Mouse (Mus musculus) liver, embryonic 13.5 days (tissue): ENCODE results near the gene Chek2. TPM values are rescaled to one million over a fixed set of nuclear protein-coding genes. Genes with fewer than 3 reads are reported as not detected.

Experiments used
- ATAC-seq: fragments of 200-750 bp; cut with Nextera tagmentation; 2 replicates; pipeline ENCODE4 v1.8.0; 2017; ENCODE audit warnings: low read depth, mild to moderate bottlenecking, moderate number of reproducible peaks, moderate library complexity
- DNase-seq: peaks from one replicate; pipeline ENCODE4 v3.0.0; 2022
- H3K27ac ChIP-seq: fragments of 300-500 bp; sonication (generic); 2 replicates; pipeline ENCODE4 v1.5.1; 2015; ENCODE audit warnings: moderate library complexity, mild to moderate bottlenecking, inconsistent platforms
- H3K27me3 ChIP-seq: fragments of 300-500 bp; sonication (generic); 2 replicates; pipeline ENCODE4 v1.6.1; 2015; ENCODE audit warnings: mild to moderate bottlenecking, inconsistent platforms
- H3K36me3 ChIP-seq: fragments of 300-500 bp; sonication (generic); 2 replicates; pipeline ENCODE4 v1.6.1; 2015; ENCODE audit warnings: mild to moderate bottlenecking, inconsistent platforms
- H3K4me1 ChIP-seq: fragments of 300-500 bp; sonication (generic); replicated peaks from 2 replicates; pipeline ENCODE4 v1.6.1; 2015; ENCODE audit warnings: inconsistent platforms
- H3K4me2 ChIP-seq: fragments of 300-500 bp; sonication (generic); 2 replicates; pipeline ENCODE4 v1.6.1; 2015; ENCODE audit warnings: inconsistent platforms, mild to moderate bottlenecking, moderate library complexity
- H3K4me3 ChIP-seq: fragments of 300-500 bp; sonication (generic); replicated peaks from 2 replicates; pipeline ENCODE4 v1.5.1; 2015; ENCODE audit warnings: mild to moderate bottlenecking, inconsistent platforms
- H3K9ac ChIP-seq: fragments of 300-500 bp; sonication (generic); 2 replicates; pipeline ENCODE4 v1.6.1; 2015; ENCODE audit warnings: mild to moderate bottlenecking, inconsistent platforms
- H3K9me3 ChIP-seq: fragments of 300-500 bp; sonication (generic); replicated peaks from 2 replicates; pipeline ENCODE4 v1.6.1; 2016; ENCODE audit warnings: inconsistent platforms
- WGBS: fragments of 180-500 bp; shearing (Covaris S2); methylation state at CpG from one replicate; pipeline ENCODE4 v1.1.7; 2015; ENCODE audit not compliant: insufficient replicate concordance; 5-methylcytosine and 5-hydroxymethylcytosine counted together
- polyA plus RNA-seq: library from polyadenylated mRNA; unstranded; fragments of >200 nt; fragmentation: Nextera tagmentation; extraction: Ambion mirVana; gene quantifications from 2 replicates; pipeline ENCODE4 v1.2.1, GENCODE M21; 2015

The Chek2 gene
- polyA plus RNA-seq, 1 experiment from 2014 or later: 40.2 TPM

GRCm38 (mm10) chr5:110840465-110840864, 686 bp downstream of the Chek2 start:
- Histone ChIP-seq H3K36me3 (peaks cover 48% of the 10 kb centered on the region), H3K4me3 (peak overlapping the region; percentile 82), H3K27me3 (no peaks in the 10 kb centered on the region), H3K9ac (peak overlapping the region; percentile 89), H3K4me1 (peaks cover 69% of the 10 kb centered on the region), H3K27ac (peak overlapping the region; percentile 92), H3K4me2 (peak overlapping the region; percentile 81), H3K9me3 (no peaks in the 10 kb centered on the region)
- WGBS: 1% methylated on average over 4 of the region's 4 CpGs
- DNase-seq (peak; percentile 65), ATAC-seq (no peak)

DNA sequence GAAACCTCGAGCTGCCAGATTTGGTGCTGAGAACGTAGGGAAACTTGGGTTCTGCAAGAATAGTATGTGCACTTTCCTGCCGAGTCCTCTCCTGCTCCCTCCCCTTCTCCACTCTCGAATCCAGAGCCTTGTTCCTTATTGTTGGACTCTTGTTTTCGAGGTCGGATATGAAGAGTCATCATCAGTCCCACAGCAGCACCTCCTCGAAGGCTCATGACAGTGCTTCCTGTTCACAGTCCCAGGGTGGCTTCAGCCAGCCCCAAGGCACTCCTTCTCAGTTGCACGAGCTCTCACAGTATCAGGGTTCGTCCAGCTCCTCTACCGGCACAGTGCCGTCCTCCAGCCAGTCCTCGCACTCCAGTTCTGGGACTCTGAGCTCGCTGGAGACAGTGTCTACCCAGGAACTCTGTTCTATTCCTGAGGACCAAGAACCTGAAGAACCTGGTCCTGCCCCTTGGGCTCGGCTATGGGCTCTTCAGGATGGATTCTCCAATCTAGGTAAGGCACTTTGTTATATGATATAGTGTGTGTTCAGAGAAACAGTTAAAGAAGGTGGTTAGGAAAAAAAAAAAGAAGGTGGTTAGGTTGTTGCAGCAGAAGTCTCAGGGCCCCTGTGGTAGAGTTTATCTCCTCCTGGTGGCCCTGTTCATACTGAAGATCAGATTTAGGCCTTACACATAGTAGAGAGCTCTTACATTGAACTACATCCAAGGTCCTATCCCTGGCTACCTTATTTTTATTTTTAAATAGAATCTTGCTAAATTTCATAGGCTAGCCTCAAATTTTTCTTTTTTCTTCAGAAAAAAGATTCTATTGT, 1.5 kb downstream of the Chek2 start:
- Histone ChIP-seq H3K27ac (peak overlapping the region; percentile 92), H3K4me1 (peaks cover 63% of the 10 kb centered on the region), H3K27me3 (no peaks in the 10 kb centered on the region), H3K9ac (peak overlapping the region; percentile 89), H3K4me3 (peak overlapping the region; percentile 82), H3K4me2 (peak overlapping the region; percentile 81), H3K36me3 (peaks cover 56% of the 10 kb centered on the region), H3K9me3 (no peaks in the 10 kb centered on the region)
- ATAC-seq (no peak), DNase-seq (no peak)
- 45% methylated on average over 14 of the region's 14 CpGs for WGBS

GRCm38 (mm10) chr5:110852990-110853389, 13.2 kb downstream of the Chek2 start:
- WGBS: 71% methylated on average over 1 of the region's 1 CpGs
- no peak overlapping the region for H3K4me2 ChIP-seq

GRCm38 (mm10) chr5:110857091-110857490, 17.3 kb downstream of the Chek2 start:
- Histone ChIP-seq H3K4me3 (no peak overlapping the region), H3K4me1 (no peaks in the 10 kb centered on the region; the same call in 1 of the 2 replicates), H3K9me3 (no peaks in the 10 kb centered on the region), H3K27ac (no peak overlapping the region; the same call in 1 of the 2 replicates), H3K27me3 (no peaks in the 10 kb centered on the region), H3K36me3 (peaks cover 96% of the 10 kb centered on the region), H3K4me2 (no peak overlapping the region), H3K9ac (no peak overlapping the region)
- WGBS: 86% methylated on average over 5 of the region's 5 CpGs
- DNase-seq: no peak
- no peak for ATAC-seq

More at GRCm38 (mm10) chr5:110852990-110853389, 13.2 kb downstream of the Chek2 start:
- DNase-seq: no peak
- H3K9ac ChIP-seq: no peak overlapping the region
- H3K27ac ChIP-seq: no peak overlapping the region
- H3K4me3 ChIP-seq: no peak overlapping the region
- no peak for ATAC-seq
- H3K9me3 ChIP-seq: no peaks in the 10 kb centered on the region
- H3K4me1 ChIP-seq: no peaks in the 10 kb centered on the region; the same call in none of the 2 replicates
- no peaks in the 10 kb centered on the region for H3K27me3 ChIP-seq
- peaks cover 94% of the 10 kb centered on the region for H3K36me3 ChIP-seq

DNA sequence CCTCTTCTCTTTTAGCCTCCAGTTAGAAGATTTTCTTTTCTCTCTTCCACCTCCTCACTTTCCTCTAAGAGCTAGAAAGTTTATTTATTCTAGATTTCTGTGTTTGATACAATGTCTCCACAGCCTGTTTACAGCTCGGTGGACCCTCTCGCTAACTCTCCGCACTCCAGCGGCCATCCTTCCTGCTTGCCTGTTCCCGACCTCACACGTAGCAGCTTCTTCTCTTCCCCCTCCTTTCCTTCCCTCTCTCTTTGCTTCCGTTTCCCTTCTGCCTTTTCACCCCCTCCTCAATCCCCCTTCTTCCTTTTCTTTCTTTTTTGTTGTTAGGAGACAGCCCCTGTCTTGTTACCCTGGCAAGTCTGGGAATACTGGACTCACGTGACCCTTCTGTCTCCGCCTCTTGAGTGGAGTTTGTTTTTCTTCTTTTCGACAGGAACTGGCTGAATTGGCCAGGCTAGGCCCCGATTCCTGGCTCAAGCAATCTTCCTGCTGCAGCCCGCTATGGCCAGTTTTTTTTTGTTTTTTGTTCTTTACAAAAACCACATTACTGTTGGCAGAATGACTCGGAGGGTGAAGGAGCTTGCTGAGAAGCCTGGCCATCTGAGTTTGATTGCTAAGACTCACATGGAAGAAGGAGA, 19.4 kb downstream of the Chek2 start:
- no peak overlapping the region for H3K27ac ChIP-seq
- no peak for ATAC-seq
- H3K4me1 ChIP-seq: no peaks in the 10 kb centered on the region; the same call in 1 of the 2 replicates
- DNase-seq: no peak
- H3K27me3 ChIP-seq: no peaks in the 10 kb centered on the region
- H3K36me3 ChIP-seq: peaks cover 96% of the 10 kb centered on the region
- no peak overlapping the region for H3K4me2 ChIP-seq
- H3K4me3 ChIP-seq: no peak overlapping the region
- no peak overlapping the region for H3K9ac ChIP-seq
- H3K9me3 ChIP-seq: no peaks in the 10 kb centered on the region
- 69% methylated on average over 13 of the region's 13 CpGs for WGBS

- ATAC-seq (no peak), DNase-seq (no peak)
- Histone ChIP-seq H3K27ac (no peak overlapping the region), H3K27me3 (no peaks in the 10 kb centered on the region), H3K36me3 (peaks cover 94% of the 10 kb centered on the region), H3K9ac (no peak overlapping the region), H3K4me3 (no peak overlapping the region), H3K4me1 (no peaks in the 10 kb centered on the region; the same call in 1 of the 2 replicates), H3K4me2 (no peak overlapping the region), H3K9me3 (no peaks in the 10 kb centered on the region)
- 79% methylated on average over 5 of the region's 5 CpGs for WGBS
These were observed 20.7 kb downstream of the Chek2 start for GRCm38 (mm10) chr5:110860445-110860844.

DNA sequence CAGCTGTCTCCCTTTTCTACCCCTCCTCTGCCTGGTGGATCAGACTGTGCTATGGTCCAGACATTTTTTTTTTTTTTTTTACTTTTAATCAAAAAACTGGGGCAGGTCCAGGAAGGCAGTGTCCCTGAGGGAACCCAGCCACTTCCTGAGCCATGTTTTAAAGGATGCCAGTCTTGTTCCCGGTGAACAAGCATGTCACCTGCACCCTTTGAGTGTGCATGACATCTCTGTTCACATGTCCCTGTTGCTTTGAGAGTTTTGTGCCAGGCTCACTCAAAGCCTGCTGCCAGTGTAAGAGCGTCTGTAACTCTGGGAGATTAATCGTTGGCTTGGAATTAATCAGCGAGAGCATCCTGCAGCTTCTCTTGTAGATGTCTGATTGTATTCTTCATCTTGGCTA, 28.7 kb downstream of the Chek2 start:
- H3K36me3 ChIP-seq: peaks cover 92% of the 10 kb centered on the region
- no peaks in the 10 kb centered on the region for H3K4me1 ChIP-seq
- no peak overlapping the region for H3K4me2 ChIP-seq
- ATAC-seq (no peak), DNase-seq (no peak)
- WGBS: 81% methylated on average over 4 of the region's 4 CpGs
- no peaks in the 10 kb centered on the region for H3K27me3 ChIP-seq
- no peak overlapping the region for H3K27ac ChIP-seq
- no peak overlapping the region for H3K9ac ChIP-seq
- H3K4me3 ChIP-seq: no peak overlapping the region
- no peaks in the 10 kb centered on the region for H3K9me3 ChIP-seq

DNA sequence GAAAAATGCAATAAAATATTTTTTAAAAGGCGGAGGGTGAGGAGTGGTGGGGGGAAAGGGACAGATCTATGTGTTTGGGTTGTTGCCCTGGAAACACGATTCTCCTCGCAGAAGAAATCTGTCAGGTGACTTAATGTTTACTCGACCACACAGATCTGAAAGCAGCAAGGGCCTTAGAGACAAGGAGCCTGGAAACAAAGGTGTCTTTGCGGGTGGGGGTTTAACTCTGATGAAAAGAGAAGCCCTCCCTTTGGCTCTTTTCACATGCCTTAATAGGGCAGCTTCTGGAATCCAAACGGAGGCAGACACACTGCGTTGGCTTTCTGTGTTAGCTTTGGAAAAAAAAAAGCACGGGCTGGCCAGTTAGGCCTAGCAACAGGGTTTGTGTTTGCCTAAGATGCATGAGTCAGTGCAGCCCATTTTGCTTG, 29.5 kb downstream of the Chek2 start:
- WGBS: 69% methylated on average over 8 of the region's 8 CpGs
- Histone ChIP-seq H3K27ac (no peak overlapping the region), H3K9ac (no peak overlapping the region), H3K9me3 (no peaks in the 10 kb centered on the region), H3K4me1 (0 out of 2 replicates have a peak, but pooled peaks cover 4% of the 10 kb centered on the region), H3K27me3 (no peaks in the 10 kb centered on the region), H3K4me3 (no peak overlapping the region), H3K36me3 (peaks cover 92% of the 10 kb centered on the region), H3K4me2 (no peak overlapping the region)
- DNase-seq: no peak
- ATAC-seq: no peak

GRCm38 (mm10) chr5:110873160-110873559, 33.4 kb downstream of the Chek2 start:
- no peak overlapping the region for H3K4me3 ChIP-seq
- no peak overlapping the region for H3K4me2 ChIP-seq
- DNase-seq (no peak), ATAC-seq (no peak)
- peaks cover 76% of the 10 kb centered on the region for H3K36me3 ChIP-seq
- 90% methylated on average over 6 of the region's 6 CpGs for WGBS
- no peak overlapping the region for H3K27ac ChIP-seq
- no peak overlapping the region for H3K9ac ChIP-seq
- H3K9me3 ChIP-seq: no peaks in the 10 kb centered on the region
- H3K4me1 ChIP-seq: peaks cover 15% of the 10 kb centered on the region
- H3K27me3 ChIP-seq: no peaks in the 10 kb centered on the region

GRCm38 (mm10) chr5:110874711-110875110, 34.9 kb downstream of the Chek2 start:
- H3K9me3 ChIP-seq: no peaks in the 10 kb centered on the region
- H3K9ac ChIP-seq: no peak overlapping the region
- no peak for DNase-seq
- H3K4me2 ChIP-seq: no peak overlapping the region
- no peaks in the 10 kb centered on the region for H3K27me3 ChIP-seq
- no peak for ATAC-seq
- H3K27ac ChIP-seq: no peak overlapping the region
- peaks cover 20% of the 10 kb centered on the region for H3K4me1 ChIP-seq
- no peak overlapping the region for H3K4me3 ChIP-seq
- H3K36me3 ChIP-seq: peaks cover 61% of the 10 kb centered on the region

- no peak overlapping the region for H3K27ac ChIP-seq
- DNase-seq: no peak
- no peaks in the 10 kb centered on the region for H3K27me3 ChIP-seq
- 94% methylated on average over 1 of the region's 1 CpGs for WGBS
- H3K36me3 ChIP-seq: peaks cover 56% of the 10 kb centered on the region
- no peaks in the 10 kb centered on the region for H3K9me3 ChIP-seq
- H3K4me2 ChIP-seq: no peak overlapping the region
- no peak overlapping the region for H3K4me3 ChIP-seq
- H3K4me1 ChIP-seq: peaks cover 25% of the 10 kb centered on the region
- no peak overlapping the region; the same call in 1 of the 2 replicates for H3K9ac ChIP-seq
- peak; percentile 54 for ATAC-seq
These were observed 35.5 kb downstream of the Chek2 start for GRCm38 (mm10) chr5:110875286-110875685.
